Mouse (Mus musculus): ENCODE results near the gene Gm10300. TPM values are rescaled to one million over a fixed set of nuclear protein-coding genes. Genes with fewer than 3 reads are reported as not detected.

Gene Gm10300
- total and polyA plus RNA-seq, 3 experiments = 0.08 to 0.13 (median 0.11) TPM

- WGBS = 76% methylated on average over 5 of the region's 5 CpGs
- TF ChIP-seq CTCF (IDR thresholded peaks at IDR 0.05) (no peak), POLR2A (IDR thresholded peaks at IDR 0.05; ENCODE audit: insufficient read depth, low read depth, low read length) (no peak), EP300 (IDR thresholded peaks at IDR 0.05; ENCODE audit: insufficient read depth, low read depth, low read length) (no peak)
- intact Hi-C loops (cut with DNase I) = no loop called here
These were observed 19.4 kb downstream of the Gm10300 start for GRCm38 (mm10) chr4:132093928-132094327.

GRCm38 (mm10) chr4:132095043-132095442 is 20.5 kb downstream of the Gm10300 start:
- H3K9ac ChIP-seq (ENCODE audit: low read depth, low read length) = no peak overlapping the region
- H3K4me1 ChIP-seq (ENCODE audit: control insufficient read depth, insufficient read depth, low read length) = no peaks in the 10 kb centered on the region
- WGBS = 65% methylated on average over 7 of the region's 7 CpGs
- no peaks in the 10 kb centered on the region for H3K27me3 ChIP-seq (ENCODE audit: control insufficient read depth, insufficient read depth, low read length)
- intact Hi-C loops (cut with DNase I) = no loop called here
- no peaks in the 10 kb centered on the region for H3K36me3 ChIP-seq (ENCODE audit: control insufficient read depth, insufficient read depth, low read length)
- no peak overlapping the region for H3K27ac ChIP-seq
- no peak for DNase-seq
- TF ChIP-seq POLR2A (IDR thresholded peaks at IDR 0.05; ENCODE audit: insufficient read depth, low read depth, low read length) (no peak), CTCF (IDR thresholded peaks at IDR 0.05) (no peak), EP300 (IDR thresholded peaks at IDR 0.05; ENCODE audit: insufficient read depth, low read depth, low read length) (no peak)
- H3K79me2 ChIP-seq (replicated peaks; ENCODE audit: control insufficient read depth, insufficient read depth, low read length) = no peaks in the 10 kb centered on the region
- H3K4me3 ChIP-seq = no peak overlapping the region

More at GRCm38 (mm10) chr4:132093928-132094327, 19.4 kb downstream of the Gm10300 start:
- Histone ChIP-seq H3K27me3 (ENCODE audit: control insufficient read depth, insufficient read depth, low read length) (no peaks in the 10 kb centered on the region), H3K9ac (ENCODE audit: low read depth, low read length) (no peak overlapping the region), H3K36me3 (ENCODE audit: control insufficient read depth, insufficient read depth, low read length) (no peaks in the 10 kb centered on the region), H3K4me3 (no peak overlapping the region), H3K4me1 (ENCODE audit: control insufficient read depth, insufficient read depth, low read length) (no peaks in the 10 kb centered on the region), H3K27ac (no peak overlapping the region), H3K79me2 (replicated peaks; ENCODE audit: control insufficient read depth, insufficient read depth, low read length) (no peaks in the 10 kb centered on the region)
- DNase-seq = no peak

- Histone ChIP-seq H3K4me3 (no peak overlapping the region), H3K9ac (ENCODE audit: low read depth, low read length) (no peak overlapping the region), H3K36me3 (ENCODE audit: control insufficient read depth, insufficient read depth, low read length) (no peaks in the 10 kb centered on the region), H3K79me2 (replicated peaks; ENCODE audit: control insufficient read depth, insufficient read depth, low read length) (no peaks in the 10 kb centered on the region), H3K27me3 (ENCODE audit: control insufficient read depth, insufficient read depth, low read length) (no peaks in the 10 kb centered on the region), H3K4me1 (ENCODE audit: control insufficient read depth, insufficient read depth, low read length) (no peaks in the 10 kb centered on the region), H3K27ac (no peak overlapping the region)
- TF ChIP-seq CTCF (IDR thresholded peaks at IDR 0.05) (no peak), EP300 (IDR thresholded peaks at IDR 0.05; ENCODE audit: insufficient read depth, low read depth, low read length) (no peak), POLR2A (IDR thresholded peaks at IDR 0.05; ENCODE audit: insufficient read depth, low read depth, low read length) (no peak)
- WGBS = 78% methylated on average over 5 of the region's 5 CpGs
- no peak for DNase-seq
- intact Hi-C loops (cut with DNase I) = no loop called here
These were observed 25.1 kb downstream of the Gm10300 start for GRCm38 (mm10) chr4:132099548-132099947.

GRCm38 (mm10) chr4:132101152-132101551 is 26.7 kb downstream of the Gm10300 start:
- Histone ChIP-seq H3K27ac (no peak overlapping the region), H3K27me3 (ENCODE audit: control insufficient read depth, insufficient read depth, low read length) (no peaks in the 10 kb centered on the region), H3K79me2 (replicated peaks; ENCODE audit: control insufficient read depth, insufficient read depth, low read length) (no peaks in the 10 kb centered on the region), H3K9ac (ENCODE audit: low read depth, low read length) (no peak overlapping the region), H3K4me3 (no peak overlapping the region), H3K4me1 (ENCODE audit: control insufficient read depth, insufficient read depth, low read length) (no peaks in the 10 kb centered on the region), H3K36me3 (ENCODE audit: control insufficient read depth, insufficient read depth, low read length) (no peaks in the 10 kb centered on the region)
- intact Hi-C loops (cut with DNase I) = loop anchor here (2.0 kb wide), 1 partner anchor 240 kb away; no protein-coding TSS in a partner anchor
- peak; percentile 72 for TF ChIP-seq CTCF (IDR thresholded peaks at IDR 0.05)
- no peak for TF ChIP-seq POLR2A (IDR thresholded peaks at IDR 0.05; ENCODE audit: insufficient read depth, low read depth, low read length)
- TF ChIP-seq EP300 (IDR thresholded peaks at IDR 0.05; ENCODE audit: insufficient read depth, low read depth, low read length) = no peak
- WGBS = 37% methylated on average over 3 of the region's 3 CpGs
- DNase-seq = no peak

GRCm38 (mm10) chr4:132108221-132108620 is 33.7 kb downstream of the Gm10300 start:
- Histone ChIP-seq H3K9ac (ENCODE audit: low read depth, low read length) (no peak overlapping the region), H3K27me3 (ENCODE audit: control insufficient read depth, insufficient read depth, low read length) (no peaks in the 10 kb centered on the region), H3K79me2 (replicated peaks; ENCODE audit: control insufficient read depth, insufficient read depth, low read length) (no peaks in the 10 kb centered on the region), H3K4me1 (ENCODE audit: control insufficient read depth, insufficient read depth, low read length) (no peaks in the 10 kb centered on the region), H3K4me3 (no peak overlapping the region), H3K27ac (no peak overlapping the region), H3K36me3 (ENCODE audit: control insufficient read depth, insufficient read depth, low read length) (no peaks in the 10 kb centered on the region)
- peak; percentile 31 to 48 for DNase-seq
- 64% methylated on average over 7 of the region's 7 CpGs for WGBS
- intact Hi-C loops (cut with DNase I) = loop anchor here (2.0 kb wide), 1 partner anchor 25 kb away; no protein-coding TSS in a partner anchor
- TF ChIP-seq POLR2A (IDR thresholded peaks at IDR 0.05; ENCODE audit: insufficient read depth, low read depth, low read length) (no peak), CTCF (IDR thresholded peaks at IDR 0.05) (no peak), EP300 (IDR thresholded peaks at IDR 0.05; ENCODE audit: insufficient read depth, low read depth, low read length) (no peak)

GRCm38 (mm10) chr4:132111227-132111626 is 36.7 kb downstream of the Gm10300 start:
- intact Hi-C loops (cut with DNase I) = no loop called here
- no peak overlapping the region for H3K27ac ChIP-seq
- no peak for TF ChIP-seq EP300 (IDR thresholded peaks at IDR 0.05; ENCODE audit: insufficient read depth, low read depth, low read length)
- TF ChIP-seq CTCF (IDR thresholded peaks at IDR 0.05) = no peak
- no peak for TF ChIP-seq POLR2A (IDR thresholded peaks at IDR 0.05; ENCODE audit: insufficient read depth, low read depth, low read length)
- H3K36me3 ChIP-seq (ENCODE audit: control insufficient read depth, insufficient read depth, low read length) = no peaks in the 10 kb centered on the region
- H3K4me1 ChIP-seq (ENCODE audit: control insufficient read depth, insufficient read depth, low read length) = no peaks in the 10 kb centered on the region
- no peaks in the 10 kb centered on the region for H3K27me3 ChIP-seq (ENCODE audit: control insufficient read depth, insufficient read depth, low read length)
- H3K9ac ChIP-seq (ENCODE audit: low read depth, low read length) = no peak overlapping the region
- whole genome bisulfite sequencing = 84% methylated on average over 4 of the region's 4 CpGs
- no peaks in the 10 kb centered on the region for H3K79me2 ChIP-seq (replicated peaks; ENCODE audit: control insufficient read depth, insufficient read depth, low read length)
- no peak for DNase-seq
- H3K4me3 ChIP-seq = no peak overlapping the region

Measured in heart, adult 2 months (tissue).